Mouse (Mus musculus): Measurements from ENCODE around the gene Dock11. TPM values are rescaled to one million over a fixed set of nuclear protein-coding genes. Genes with fewer than 3 reads are reported as not detected.

The Dock11 gene
- polyA plus RNA-seq, 1 experiment from 2014 or later, result 9.7 TPM

GRCm38 (mm10) chrX:35997004-35997403, 108.4 kb downstream of the Dock11 start:
- no peak for ATAC-seq (ENCODE audit: insufficient number of reproducible peaks, insufficient read depth, low FRiP score, low read depth)
- H3K27me3 ChIP-seq (ENCODE audit: control insufficient read depth, insufficient read depth, low read length), result no peaks in the 10 kb centered on the region
- H3K9ac ChIP-seq (ENCODE audit: low read length), result no peak overlapping the region
- WGBS, result 17% methylated on average over 2 of the region's 2 CpGs
- no peaks in the 10 kb centered on the region for H3K9me3 ChIP-seq (ENCODE audit: control insufficient read depth, low read length)
- H3K4me3 ChIP-seq (ENCODE audit: control insufficient read depth in 1 of 2, insufficient read depth in 1 of 2, low read depth in 1 of 2, low read length in 2 of 2), result no peak overlapping the region
- H3K4me2 ChIP-seq (ENCODE audit: low read length), result no peak overlapping the region
- no peaks in the 10 kb centered on the region for H3K36me3 ChIP-seq (ENCODE audit: control insufficient read depth, insufficient read depth, low read length)
- H3K4me1 ChIP-seq (ENCODE audit: control insufficient read depth in 2 of 2, insufficient read depth in 2 of 2, low read length in 2 of 2), result no peaks in the 10 kb centered on the region
- H3K27ac ChIP-seq (replicated peaks in 1 of 2; ENCODE audit: control insufficient read depth in 1 of 2, insufficient read depth in 1 of 2, low read depth in 2 of 2, low read length in 2 of 2), result no peak overlapping the region

DNA sequence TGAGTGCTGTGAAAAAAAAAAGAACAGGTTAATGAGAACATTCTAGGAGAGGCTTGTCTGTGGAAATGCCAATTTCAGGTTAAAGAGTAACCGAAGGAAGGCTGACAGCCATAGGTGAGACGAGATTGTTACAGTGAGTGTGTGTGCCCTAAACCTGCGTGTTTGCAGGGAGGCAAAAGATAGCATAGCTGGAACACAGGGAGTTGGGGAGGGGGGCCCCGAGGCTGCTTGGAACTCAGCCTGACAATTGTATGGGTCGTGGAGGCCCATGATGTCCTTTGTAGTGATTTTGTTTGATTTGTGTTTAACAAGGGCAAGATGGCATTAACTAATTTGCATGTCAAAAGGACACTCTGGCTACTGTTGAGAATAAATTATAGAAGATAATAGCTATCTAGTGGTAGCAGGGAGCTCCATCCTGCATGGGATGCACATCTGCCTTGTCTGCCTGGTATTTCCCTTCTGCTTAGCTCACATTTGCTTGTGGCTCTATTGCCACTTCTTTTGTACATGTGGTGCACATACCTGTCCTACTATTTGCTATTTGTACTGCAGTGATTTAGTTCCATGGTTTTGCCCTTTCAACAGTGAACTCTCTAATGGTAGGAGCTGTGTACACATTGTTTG, 109.3 kb downstream of the Dock11 start:
- Histone ChIP-seq H3K27ac (replicated peaks in 1 of 2; ENCODE audit: control insufficient read depth in 1 of 2, insufficient read depth in 1 of 2, low read depth in 2 of 2, low read length in 2 of 2) (no peak overlapping the region), H3K9me3 (ENCODE audit: control insufficient read depth, low read length) (no peaks in the 10 kb centered on the region), H3K27me3 (ENCODE audit: control insufficient read depth, insufficient read depth, low read length) (no peaks in the 10 kb centered on the region), H3K9ac (ENCODE audit: low read length) (no peak overlapping the region), H3K4me1 (ENCODE audit: control insufficient read depth in 2 of 2, insufficient read depth in 2 of 2, low read length in 2 of 2) (no peaks in the 10 kb centered on the region), H3K4me2 (ENCODE audit: low read length) (no peak overlapping the region), H3K4me3 (ENCODE audit: control insufficient read depth in 1 of 2, insufficient read depth in 1 of 2, low read depth in 1 of 2, low read length in 2 of 2) (no peak overlapping the region), H3K36me3 (ENCODE audit: control insufficient read depth, insufficient read depth, low read length) (no peaks in the 10 kb centered on the region)
- WGBS, result 74% methylated on average over 5 of the region's 5 CpGs
- no peak for ATAC-seq (ENCODE audit: insufficient number of reproducible peaks, insufficient read depth, low FRiP score, low read depth)

DNA sequence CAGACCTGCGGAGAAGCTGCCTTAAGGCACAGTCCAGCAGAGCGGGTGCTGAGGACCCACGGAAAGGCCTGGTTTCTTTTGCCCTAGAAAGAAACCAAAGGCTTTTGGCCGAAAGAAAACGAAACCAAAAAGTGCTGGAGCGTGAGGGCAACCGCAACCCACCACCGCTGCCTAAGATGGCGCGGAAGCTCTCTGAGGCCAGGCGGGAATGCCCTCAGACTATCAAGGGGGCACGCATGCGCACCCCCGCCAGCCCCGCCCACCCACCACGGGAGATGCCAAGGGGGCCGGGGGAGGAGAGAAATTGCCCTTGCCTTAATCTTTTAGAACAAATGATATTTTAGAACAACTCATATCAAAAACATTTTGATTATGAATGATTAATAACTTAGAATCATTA, 137.0 kb downstream of the Dock11 start:
- ATAC-seq (ENCODE audit: insufficient number of reproducible peaks, insufficient read depth, low FRiP score, low read depth), result no peak
- Histone ChIP-seq H3K27me3 (ENCODE audit: control insufficient read depth, insufficient read depth, low read length) (no peaks in the 10 kb centered on the region), H3K27ac (replicated peaks in 1 of 2; ENCODE audit: control insufficient read depth in 1 of 2, insufficient read depth in 1 of 2, low read depth in 2 of 2, low read length in 2 of 2) (no peak overlapping the region), H3K4me1 (ENCODE audit: control insufficient read depth in 2 of 2, insufficient read depth in 2 of 2, low read length in 2 of 2) (no peaks in the 10 kb centered on the region), H3K9ac (ENCODE audit: low read length) (no peak overlapping the region), H3K4me2 (ENCODE audit: low read length) (no peak overlapping the region), H3K9me3 (ENCODE audit: control insufficient read depth, low read length) (no peaks in the 10 kb centered on the region), H3K4me3 (ENCODE audit: control insufficient read depth in 1 of 2, insufficient read depth in 1 of 2, low read depth in 1 of 2, low read length in 2 of 2) (no peak overlapping the region), H3K36me3 (ENCODE audit: control insufficient read depth, insufficient read depth, low read length) (0 out of 2 replicates have a peak, but pooled peaks cover 3% of the 10 kb centered on the region)
- 83% methylated on average over 17 of the region's 17 CpGs for WGBS

- H3K4me1 ChIP-seq (ENCODE audit: control insufficient read depth in 2 of 2, insufficient read depth in 2 of 2, low read length in 2 of 2), result no peaks in the 10 kb centered on the region
- H3K9ac ChIP-seq (ENCODE audit: low read length), result no peak overlapping the region
- no peak overlapping the region for H3K4me2 ChIP-seq (ENCODE audit: low read length)
- no peak overlapping the region for H3K4me3 ChIP-seq (ENCODE audit: control insufficient read depth in 1 of 2, insufficient read depth in 1 of 2, low read depth in 1 of 2, low read length in 2 of 2)
- no peaks in the 10 kb centered on the region for H3K9me3 ChIP-seq (ENCODE audit: control insufficient read depth, low read length)
- 81% methylated on average over 5 of the region's 5 CpGs for WGBS
- H3K36me3 ChIP-seq (ENCODE audit: control insufficient read depth, insufficient read depth, low read length), result no peaks in the 10 kb centered on the region
- H3K27ac ChIP-seq (replicated peaks in 1 of 2; ENCODE audit: control insufficient read depth in 1 of 2, insufficient read depth in 1 of 2, low read depth in 2 of 2, low read length in 2 of 2), result no peak overlapping the region
- no peaks in the 10 kb centered on the region for H3K27me3 ChIP-seq (ENCODE audit: control insufficient read depth, insufficient read depth, low read length)
- no peak for ATAC-seq (ENCODE audit: insufficient number of reproducible peaks, insufficient read depth, low FRiP score, low read depth)
Measured at GRCm38 (mm10) chrX:36031113-36031512, 142.5 kb downstream of the Dock11 start.

- H3K27me3 ChIP-seq (ENCODE audit: control insufficient read depth, insufficient read depth, low read length), result no peaks in the 10 kb centered on the region
- no peaks in the 10 kb centered on the region for H3K36me3 ChIP-seq (ENCODE audit: control insufficient read depth, insufficient read depth, low read length)
- no peak for ATAC-seq (ENCODE audit: insufficient number of reproducible peaks, insufficient read depth, low FRiP score, low read depth)
- H3K4me1 ChIP-seq (ENCODE audit: control insufficient read depth in 2 of 2, insufficient read depth in 2 of 2, low read length in 2 of 2), result no peaks in the 10 kb centered on the region
- WGBS, result 86% methylated on average over 8 of the region's 8 CpGs
- H3K4me2 ChIP-seq (ENCODE audit: low read length), result no peak overlapping the region
- H3K9me3 ChIP-seq (ENCODE audit: control insufficient read depth, low read length), result no peaks in the 10 kb centered on the region
- H3K27ac ChIP-seq (replicated peaks in 1 of 2; ENCODE audit: control insufficient read depth in 1 of 2, insufficient read depth in 1 of 2, low read depth in 2 of 2, low read length in 2 of 2), result no peak overlapping the region
- no peak overlapping the region for H3K9ac ChIP-seq (ENCODE audit: low read length)
- H3K4me3 ChIP-seq (ENCODE audit: control insufficient read depth in 1 of 2, insufficient read depth in 1 of 2, low read depth in 1 of 2, low read length in 2 of 2), result no peak overlapping the region
Measured at GRCm38 (mm10) chrX:36034045-36034444, 145.4 kb downstream of the Dock11 start.

DNA sequence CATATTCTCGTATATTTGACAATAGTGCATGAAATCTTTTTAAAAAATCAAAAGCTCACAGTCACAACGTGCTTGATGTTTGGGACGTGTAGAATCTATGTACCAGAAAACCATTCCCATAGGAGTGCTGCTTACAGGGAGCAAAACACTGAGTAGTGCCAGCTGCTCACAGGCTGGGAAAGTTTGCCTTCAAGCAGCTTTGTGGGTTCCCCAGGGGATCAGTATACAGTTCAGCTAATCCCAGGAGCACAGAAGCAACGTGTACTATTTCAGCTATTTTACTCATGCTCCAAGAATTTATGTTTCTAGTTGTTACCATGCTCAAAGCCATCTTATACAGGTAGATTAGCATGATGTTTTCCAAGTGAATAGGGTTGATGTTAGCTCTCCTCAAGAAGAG, 157.1 kb downstream of the Dock11 start:
- WGBS, result 71% methylated on average over 4 of the region's 4 CpGs
- no peaks in the 10 kb centered on the region for H3K9me3 ChIP-seq (ENCODE audit: control insufficient read depth, low read length)
- H3K9ac ChIP-seq (ENCODE audit: low read length), result no peak overlapping the region
- no peak overlapping the region for H3K4me2 ChIP-seq (ENCODE audit: low read length)
- ATAC-seq (ENCODE audit: insufficient number of reproducible peaks, insufficient read depth, low FRiP score, low read depth), result no peak
- H3K27me3 ChIP-seq (ENCODE audit: control insufficient read depth, insufficient read depth, low read length), result no peaks in the 10 kb centered on the region
- no peaks in the 10 kb centered on the region for H3K36me3 ChIP-seq (ENCODE audit: control insufficient read depth, insufficient read depth, low read length)
- no peaks in the 10 kb centered on the region for H3K4me1 ChIP-seq (ENCODE audit: control insufficient read depth in 2 of 2, insufficient read depth in 2 of 2, low read length in 2 of 2)
- H3K4me3 ChIP-seq (ENCODE audit: control insufficient read depth in 1 of 2, insufficient read depth in 1 of 2, low read depth in 1 of 2, low read length in 2 of 2), result no peak overlapping the region
- no peak overlapping the region for H3K27ac ChIP-seq (replicated peaks in 1 of 2; ENCODE audit: control insufficient read depth in 1 of 2, insufficient read depth in 1 of 2, low read depth in 2 of 2, low read length in 2 of 2)

DNA sequence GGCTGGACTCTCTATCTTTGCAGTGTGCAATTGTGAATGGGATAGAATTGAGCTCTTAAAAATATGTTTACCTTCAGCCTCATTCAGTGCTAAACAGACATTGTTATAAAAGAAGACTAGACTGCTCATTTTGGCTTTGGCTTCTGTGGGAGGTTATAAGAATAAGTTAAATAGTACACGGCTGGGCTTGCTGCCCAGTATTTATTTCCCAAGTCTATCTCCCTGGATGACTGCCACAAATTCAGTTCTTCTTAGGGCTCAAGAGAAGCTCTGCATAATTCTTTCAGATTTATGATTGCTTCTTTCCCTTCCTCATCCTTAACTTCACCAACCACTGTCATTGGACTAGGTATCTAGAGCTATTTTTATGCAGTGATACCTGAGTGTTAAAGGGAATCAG, 158.8 kb downstream of the Dock11 start:
- H3K36me3 ChIP-seq (ENCODE audit: control insufficient read depth, insufficient read depth, low read length), result no peaks in the 10 kb centered on the region
- no peak overlapping the region for H3K27ac ChIP-seq (replicated peaks in 1 of 2; ENCODE audit: control insufficient read depth in 1 of 2, insufficient read depth in 1 of 2, low read depth in 2 of 2, low read length in 2 of 2)
- no peak overlapping the region for H3K9ac ChIP-seq (ENCODE audit: low read length)
- H3K4me3 ChIP-seq (ENCODE audit: control insufficient read depth in 1 of 2, insufficient read depth in 1 of 2, low read depth in 1 of 2, low read length in 2 of 2), result no peak overlapping the region
- no peak overlapping the region for H3K4me2 ChIP-seq (ENCODE audit: low read length)
- WGBS, result 45% methylated on average over 1 of the region's 1 CpGs
- ATAC-seq (ENCODE audit: insufficient number of reproducible peaks, insufficient read depth, low FRiP score, low read depth), result no peak
- H3K27me3 ChIP-seq (ENCODE audit: control insufficient read depth, insufficient read depth, low read length), result no peaks in the 10 kb centered on the region
- no peaks in the 10 kb centered on the region for H3K4me1 ChIP-seq (ENCODE audit: control insufficient read depth in 2 of 2, insufficient read depth in 2 of 2, low read length in 2 of 2)
- no peaks in the 10 kb centered on the region for H3K9me3 ChIP-seq (ENCODE audit: control insufficient read depth, low read length)

GRCm38 (mm10) chrX:36050312-36050711, 161.7 kb downstream of the Dock11 start:
- ATAC-seq (ENCODE audit: insufficient number of reproducible peaks, insufficient read depth, low FRiP score, low read depth), result no peak
- Histone ChIP-seq H3K4me3 (ENCODE audit: control insufficient read depth in 1 of 2, insufficient read depth in 1 of 2, low read depth in 1 of 2, low read length in 2 of 2) (no peak overlapping the region), H3K4me1 (ENCODE audit: control insufficient read depth in 2 of 2, insufficient read depth in 2 of 2, low read length in 2 of 2) (no peaks in the 10 kb centered on the region)

More at GRCm38 (mm10) chrX:36050312-36050711, 161.7 kb downstream of the Dock11 start:
- H3K27me3 ChIP-seq (ENCODE audit: control insufficient read depth, insufficient read depth, low read length), result no peaks in the 10 kb centered on the region
- H3K9ac ChIP-seq (ENCODE audit: low read length), result no peak overlapping the region
- 0 out of 2 replicates have a peak, but pooled peaks cover 3% of the 10 kb centered on the region for H3K36me3 ChIP-seq (ENCODE audit: control insufficient read depth, insufficient read depth, low read length)
- no peak overlapping the region for H3K27ac ChIP-seq (replicated peaks in 1 of 2; ENCODE audit: control insufficient read depth in 1 of 2, insufficient read depth in 1 of 2, low read depth in 2 of 2, low read length in 2 of 2)
- H3K4me2 ChIP-seq (ENCODE audit: low read length), result no peak overlapping the region
- H3K9me3 ChIP-seq (ENCODE audit: control insufficient read depth, low read length), result no peaks in the 10 kb centered on the region
